Mouse (Mus musculus): ENCODE measurements at regions not wholly inside any gene's neighbourhood (a gene's known extent, or its start where the extent isn't known, plus 50 kb on each side); places are given as distances from the start of the nearest gene placed in this dataset.

DNA sequence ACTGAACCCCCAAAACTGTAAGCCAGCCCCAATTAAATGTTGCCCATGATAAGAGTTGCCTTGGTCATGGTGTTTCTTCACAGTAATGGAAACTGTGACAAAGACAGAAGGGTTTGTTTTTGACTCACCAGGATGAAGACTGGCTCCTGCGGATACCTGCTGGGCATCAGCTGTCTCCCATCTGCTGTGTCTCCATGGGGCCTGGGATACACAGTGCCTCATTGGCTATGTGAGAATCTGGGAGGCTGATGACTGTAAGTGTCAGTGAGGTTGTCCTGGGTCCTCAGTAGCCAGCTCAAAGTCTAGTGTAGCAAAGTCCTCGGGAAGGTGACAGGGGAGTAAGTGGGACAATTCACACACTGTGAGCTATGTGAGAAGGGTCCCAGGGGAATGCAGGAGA is 139.5 kb upstream of the Sfswap start:
- Histone ChIP-seq H3K27ac (no peak overlapping the region), H3K36me3 (replicated peaks; ENCODE audit: control insufficient read depth, insufficient read depth, low read depth) (no peaks in the 10 kb centered on the region), H3K4me1 (replicated peaks; ENCODE audit: control insufficient read depth in 2 of 2, insufficient read depth in 2 of 2, low read length in 1 of 2) (no peaks in the 10 kb centered on the region), H3K9ac (replicated peaks) (no peak overlapping the region), H3K4me3 (ENCODE audit: insufficient read depth in 1 of 2, low read depth in 2 of 2, low read length in 2 of 2) (no peak overlapping the region), H3K4me2 (ENCODE audit: low read depth) (no peak overlapping the region), H3K27me3 (ENCODE audit: control insufficient read depth, insufficient read depth, low read length) (no peaks in the 10 kb centered on the region), H3K9me3 (ENCODE audit: control insufficient read depth, low read length) (no peaks in the 10 kb centered on the region)
- TF ChIP-seq CTCF (IDR thresholded peaks at IDR 0.05; ENCODE audit: low read depth) (no peak), EP300 (IDR thresholded peaks at IDR 0.05; ENCODE audit: low read depth) (no peak)
- DNase-seq (ENCODE audit: low read depth in 3 of 3, low spot score in 3 of 3) (no peak), ATAC-seq (ENCODE audit: insufficient read depth) (no peak)
- 64% methylated on average over 2 of the region's 2 CpGs for WGBS (ENCODE audit: insufficient replicate concordance)

DNA sequence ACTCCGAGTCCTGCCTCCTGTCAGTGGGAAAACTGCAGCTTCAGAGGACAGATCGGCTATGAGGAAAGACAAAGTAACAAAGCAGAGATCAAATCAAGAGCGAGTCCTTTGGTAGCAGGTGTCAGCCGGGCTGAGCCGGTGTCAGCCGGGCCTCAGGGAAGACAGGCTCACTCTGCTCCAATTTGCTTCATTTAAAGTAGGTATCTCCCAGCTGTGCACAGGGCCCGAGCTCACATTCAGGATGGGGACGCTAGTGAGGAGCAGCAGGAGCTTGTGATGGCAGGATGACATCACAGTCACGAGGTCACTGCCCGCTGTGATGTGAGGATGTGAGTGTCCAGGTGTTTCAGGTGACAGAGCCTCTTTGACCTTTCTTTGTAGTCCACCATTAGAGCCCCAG is 137.8 kb upstream of the Sfswap start:
- Histone ChIP-seq H3K27ac (no peak overlapping the region), H3K27me3 (ENCODE audit: control insufficient read depth, insufficient read depth, low read length) (no peaks in the 10 kb centered on the region), H3K4me1 (replicated peaks; ENCODE audit: control insufficient read depth in 2 of 2, insufficient read depth in 2 of 2, low read length in 1 of 2) (no peaks in the 10 kb centered on the region), H3K4me2 (ENCODE audit: low read depth) (no peak overlapping the region), H3K4me3 (ENCODE audit: insufficient read depth in 1 of 2, low read depth in 2 of 2, low read length in 2 of 2) (no peak overlapping the region), H3K9me3 (ENCODE audit: control insufficient read depth, low read length) (no peaks in the 10 kb centered on the region), H3K9ac (replicated peaks) (no peak overlapping the region), H3K36me3 (replicated peaks; ENCODE audit: control insufficient read depth, insufficient read depth, low read depth) (no peaks in the 10 kb centered on the region)
- TF ChIP-seq EP300 (IDR thresholded peaks at IDR 0.05; ENCODE audit: low read depth) (no peak), CTCF (IDR thresholded peaks at IDR 0.05; ENCODE audit: low read depth) (no peak)
- no peak for ATAC-seq (ENCODE audit: insufficient read depth)
- WGBS (ENCODE audit: insufficient replicate concordance) = 60% methylated on average over 10 of the region's 10 CpGs
- no peak for DNase-seq (ENCODE audit: low read depth in 3 of 3, low spot score in 3 of 3)

DNA sequence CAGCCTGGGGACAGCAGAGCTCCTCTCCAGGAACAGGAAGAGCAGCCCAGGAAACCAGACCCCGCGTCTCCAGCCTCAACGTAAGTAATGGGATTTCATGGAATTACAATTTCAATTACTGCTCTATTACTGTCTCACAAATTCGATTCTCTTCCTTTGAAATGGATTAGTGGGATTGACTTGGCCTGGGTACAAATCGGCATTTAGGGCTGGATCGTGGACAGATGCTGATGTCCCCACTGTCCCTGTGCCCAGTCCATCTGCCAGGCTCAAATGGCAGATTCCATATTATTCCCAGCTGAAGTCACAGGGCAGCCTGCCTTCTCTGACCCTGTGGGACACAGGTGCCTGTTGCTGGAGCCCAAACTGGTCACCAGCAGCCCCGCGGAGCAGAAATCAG is 136.0 kb upstream of the Sfswap start:
- no peak for TF ChIP-seq EP300 (IDR thresholded peaks at IDR 0.05; ENCODE audit: low read depth)
- no peak for TF ChIP-seq CTCF (IDR thresholded peaks at IDR 0.05; ENCODE audit: low read depth)
- H3K9me3 ChIP-seq (ENCODE audit: control insufficient read depth, low read length) = no peaks in the 10 kb centered on the region
- DNase-seq (ENCODE audit: low read depth in 3 of 3, low spot score in 3 of 3) (no peak), ATAC-seq (ENCODE audit: insufficient read depth) (no peak)
- H3K36me3 ChIP-seq (replicated peaks; ENCODE audit: control insufficient read depth, insufficient read depth, low read depth) = no peaks in the 10 kb centered on the region
- no peaks in the 10 kb centered on the region for H3K4me1 ChIP-seq (replicated peaks; ENCODE audit: control insufficient read depth in 2 of 2, insufficient read depth in 2 of 2, low read length in 1 of 2)
- H3K27me3 ChIP-seq (ENCODE audit: control insufficient read depth, insufficient read depth, low read length) = no peaks in the 10 kb centered on the region
- no peak overlapping the region for H3K4me2 ChIP-seq (ENCODE audit: low read depth)
- H3K27ac ChIP-seq = no peak overlapping the region
- WGBS (ENCODE audit: insufficient replicate concordance) = 56% methylated on average over 8 of the region's 8 CpGs
- H3K9ac ChIP-seq (replicated peaks) = no peak overlapping the region
- H3K4me3 ChIP-seq (ENCODE audit: insufficient read depth in 1 of 2, low read depth in 2 of 2, low read length in 2 of 2) = no peak overlapping the region

DNA sequence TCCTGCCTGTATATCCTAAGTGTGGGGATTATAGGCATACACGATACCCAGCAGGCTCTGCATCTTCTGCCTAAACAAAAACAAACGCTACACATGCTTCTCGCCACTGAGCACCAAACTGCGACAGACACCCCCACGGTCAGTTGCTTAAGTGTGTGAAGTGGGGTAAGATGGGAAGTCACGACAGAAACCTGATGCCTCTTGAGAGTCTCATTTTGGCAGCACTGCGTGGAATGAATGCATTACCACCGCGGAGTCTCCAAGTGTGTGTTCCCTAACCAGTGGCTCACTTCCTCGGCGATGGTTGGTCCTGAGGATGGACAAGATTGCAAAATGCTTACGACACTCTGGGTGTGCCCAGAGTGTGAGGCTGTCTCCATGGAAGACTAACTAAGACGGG is 133.8 kb upstream of the Sfswap start:
- H3K9ac ChIP-seq (replicated peaks) = no peak overlapping the region
- H3K4me1 ChIP-seq (replicated peaks; ENCODE audit: control insufficient read depth in 2 of 2, insufficient read depth in 2 of 2, low read length in 1 of 2) = no peaks in the 10 kb centered on the region
- ATAC-seq (ENCODE audit: insufficient read depth) (no peak), DNase-seq (ENCODE audit: low read depth in 3 of 3, low spot score in 3 of 3) (no peak)
- 63% methylated on average over 13 of the region's 13 CpGs for WGBS (ENCODE audit: insufficient replicate concordance)
- H3K27ac ChIP-seq = no peak overlapping the region
- no peaks in the 10 kb centered on the region for H3K9me3 ChIP-seq (ENCODE audit: control insufficient read depth, low read length)
- TF ChIP-seq EP300 (IDR thresholded peaks at IDR 0.05; ENCODE audit: low read depth) = no peak
- TF ChIP-seq CTCF (IDR thresholded peaks at IDR 0.05; ENCODE audit: low read depth) = no peak
- H3K36me3 ChIP-seq (replicated peaks; ENCODE audit: control insufficient read depth, insufficient read depth, low read depth) = no peaks in the 10 kb centered on the region
- no peak overlapping the region for H3K4me3 ChIP-seq (ENCODE audit: insufficient read depth in 1 of 2, low read depth in 2 of 2, low read length in 2 of 2)
- no peaks in the 10 kb centered on the region for H3K27me3 ChIP-seq (ENCODE audit: control insufficient read depth, insufficient read depth, low read length)
- H3K4me2 ChIP-seq (ENCODE audit: low read depth) = no peak overlapping the region

DNA sequence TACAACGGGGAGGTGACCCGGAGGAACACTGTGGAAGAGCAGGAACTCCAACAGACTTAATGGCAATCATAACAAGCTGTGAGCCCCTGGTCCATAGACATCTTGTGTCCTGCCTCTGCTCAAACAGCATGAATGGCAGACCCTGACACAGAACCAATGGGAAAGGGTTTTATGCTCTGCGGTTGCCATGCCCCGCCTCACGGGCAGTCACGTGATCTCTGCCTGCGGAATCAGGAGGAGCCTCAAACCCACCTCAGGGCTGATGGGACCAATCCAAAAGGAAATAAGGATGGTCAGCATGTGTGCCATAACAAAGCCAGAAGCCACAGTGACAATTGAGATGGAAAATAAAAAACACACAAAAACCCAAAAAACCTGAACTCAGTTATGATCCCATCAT is 120.2 kb upstream of the Sfswap start:
- ATAC-seq (ENCODE audit: insufficient read depth) (no peak), DNase-seq (ENCODE audit: low read depth in 3 of 3, low spot score in 3 of 3) (no peak)
- no peak overlapping the region for H3K4me3 ChIP-seq (ENCODE audit: insufficient read depth in 1 of 2, low read depth in 2 of 2, low read length in 2 of 2)
- H3K9me3 ChIP-seq (ENCODE audit: control insufficient read depth, low read length) = no peaks in the 10 kb centered on the region; the same call in 1 of the 2 replicates
- no peaks in the 10 kb centered on the region for H3K4me1 ChIP-seq (replicated peaks; ENCODE audit: control insufficient read depth in 2 of 2, insufficient read depth in 2 of 2, low read length in 1 of 2)
- H3K4me2 ChIP-seq (ENCODE audit: low read depth) = no peak overlapping the region
- no peak overlapping the region for H3K9ac ChIP-seq (replicated peaks)
- H3K36me3 ChIP-seq (replicated peaks; ENCODE audit: control insufficient read depth, insufficient read depth, low read depth) = no peaks in the 10 kb centered on the region
- H3K27me3 ChIP-seq (ENCODE audit: control insufficient read depth, insufficient read depth, low read length) = no peaks in the 10 kb centered on the region
- WGBS (ENCODE audit: insufficient replicate concordance) = 69% methylated on average over 7 of the region's 7 CpGs
- TF ChIP-seq EP300 (IDR thresholded peaks at IDR 0.05; ENCODE audit: low read depth) = no peak
- no peak for TF ChIP-seq CTCF (IDR thresholded peaks at IDR 0.05; ENCODE audit: low read depth)
- H3K27ac ChIP-seq = no peak overlapping the region

Data from liver, embryonic 14.5 days (tissue).